Comparison of ENCODE assay signal across 19 mouse cellular contexts in genomic region chr8:106628291-106628964, GRCm38 (mm10).
"Had no signal": no experiment of that assay in that cellular context is flagged by ENCODE, and none has a peak within 500 bp of the region (broad histone marks: within the 10 kb centered on the region; RNA-seq: fewer than 3 reads in every experiment).

No protein-coding gene starts in this region.

- H3K27ac ChIP-seq: intestine, embryonic 15.5 days; kidney, embryonic 15.5 days; limb, embryonic 12.5 days; limb, embryonic 15.5 days; liver, embryonic 14.5 days; macrophage; midbrain, embryonic 12.5 days; midbrain, embryonic 15.5 days; neural tube, embryonic 13.5 days; stomach, embryonic 15.5 days had no signal

- ATAC-seq: intestine, embryonic 15.5 days; liver, postnatal 0 days; midbrain, embryonic 15.5 days had no signal

- H3K9me3 ChIP-seq: intestine, embryonic 15.5 days; kidney, embryonic 15.5 days; limb, embryonic 15.5 days; midbrain, embryonic 12.5 days; midbrain, embryonic 15.5 days; neural tube, embryonic 13.5 days; stomach, embryonic 15.5 days had no signal

- H3K27me3 ChIP-seq: intestine, embryonic 15.5 days; kidney, embryonic 15.5 days; limb, embryonic 15.5 days; midbrain, embryonic 15.5 days; neural tube, embryonic 13.5 days; stomach, embryonic 15.5 days had no signal

- H3K36me3 ChIP-seq: intestine, embryonic 15.5 days; kidney, embryonic 15.5 days; limb, embryonic 12.5 days; limb, embryonic 15.5 days; midbrain, embryonic 12.5 days; midbrain, embryonic 15.5 days; neural tube, embryonic 13.5 days; stomach, embryonic 15.5 days had no signal

- H3K4me2 ChIP-seq: intestine, embryonic 15.5 days; kidney, embryonic 15.5 days; limb, embryonic 12.5 days; limb, embryonic 15.5 days; liver, embryonic 11.5 days; midbrain, embryonic 12.5 days; midbrain, embryonic 15.5 days; neural tube, embryonic 13.5 days; stomach, embryonic 15.5 days had no signal

- H3K9ac ChIP-seq: intestine, embryonic 15.5 days; kidney, embryonic 15.5 days; limb, embryonic 12.5 days; limb, embryonic 15.5 days; liver, embryonic 14.5 days; liver, postnatal 0 days; midbrain, embryonic 12.5 days; midbrain, embryonic 15.5 days; neural tube, embryonic 13.5 days; stomach, embryonic 15.5 days had no signal

- H3K4me3 ChIP-seq: intestine, embryonic 15.5 days; kidney, embryonic 15.5 days; limb, embryonic 12.5 days; limb, embryonic 15.5 days; midbrain, embryonic 12.5 days; midbrain, embryonic 15.5 days; neural tube, embryonic 13.5 days; stomach, embryonic 15.5 days had no signal

- H3K4me1 ChIP-seq: midbrain, embryonic 15.5 days; neural tube, embryonic 13.5 days had no signal

- DNase-seq: kidney, adult 8-10 months; kidney, postnatal 10 days; left cerebral cortex, postnatal 4 days; liver, postnatal 0 days; right cerebral cortex, adult 18-20 months; right cerebral cortex, postnatal 25 days; spleen, adult 18-20 months; thymus, postnatal 36 days had no signal
